Mouse (Mus musculus): ENCODE results near the gene Neo1.
A peak's percentile ranks its signal among the peaks of the same experiment; 100 is the strongest.

Neo1 gene

GRCm38 (mm10) chr9:58859080-58859635 is 177.1 kb downstream of the Neo1 start:
- no peak for DNase-seq

GRCm38 (mm10) chr9:58854931-58855330 is 181.3 kb downstream of the Neo1 start:
- no peak for DNase-seq

GRCm38 (mm10) chr9:58849576-58850315 is 186.5 kb downstream of the Neo1 start:
- DNase-seq: no peak

GRCm38 (mm10) chr9:58847676-58848075 is 188.6 kb downstream of the Neo1 start:
- DNase-seq: no peak

GRCm38 (mm10) chr9:58847008-58847407 is 189.2 kb downstream of the Neo1 start:
- DNase-seq: no peak

GRCm38 (mm10) chr9:58844597-58844996 is 191.6 kb downstream of the Neo1 start:
- DNase-seq: no peak

GRCm38 (mm10) chr9:58841655-58842054 is 194.6 kb downstream of the Neo1 start:
- peak; percentile 28 for DNase-seq

GRCm38 (mm10) chr9:58838504-58838903 is 197.7 kb downstream of the Neo1 start:
- no peak for DNase-seq

- DNase-seq: no peak
Measured at GRCm38 (mm10) chr9:58837174-58837573, 199.1 kb downstream of the Neo1 start.

GRCm38 (mm10) chr9:58832939-58833338 is 203.3 kb downstream of the Neo1 start:
- peak; percentile 61 for DNase-seq

- DNase-seq: no peak
Measured at GRCm38 (mm10) chr9:58829627-58830026, 206.6 kb downstream of the Neo1 start.

Measured in kidney, adult 11 months (tissue).